Mouse (Mus musculus): ENCODE measurements around the gene Cdh4.

Gene Cdh4

DNA sequence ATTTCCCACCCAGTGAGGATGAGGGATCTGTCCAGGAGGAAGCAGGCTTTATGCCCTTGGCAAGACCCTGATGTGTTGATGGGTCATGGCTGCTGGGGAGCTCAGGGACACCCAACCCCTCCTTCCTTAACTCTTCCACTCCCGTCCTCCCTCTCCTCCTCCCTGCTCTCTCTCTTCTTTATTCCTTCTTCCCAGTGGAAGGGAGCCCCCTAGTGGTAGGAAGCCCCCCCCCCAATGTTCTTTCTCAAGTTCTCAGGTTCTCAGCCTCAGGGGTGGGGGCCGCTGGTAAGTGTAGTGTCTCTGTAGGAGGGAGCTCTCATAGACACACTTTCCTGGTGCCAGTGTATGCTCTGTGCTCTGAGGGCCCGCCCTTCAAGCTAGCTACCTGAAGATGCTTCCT lies 421.0 kb downstream of the Cdh4 start:
- no peak for DNase-seq (ENCODE audit: low spot score)

DNA sequence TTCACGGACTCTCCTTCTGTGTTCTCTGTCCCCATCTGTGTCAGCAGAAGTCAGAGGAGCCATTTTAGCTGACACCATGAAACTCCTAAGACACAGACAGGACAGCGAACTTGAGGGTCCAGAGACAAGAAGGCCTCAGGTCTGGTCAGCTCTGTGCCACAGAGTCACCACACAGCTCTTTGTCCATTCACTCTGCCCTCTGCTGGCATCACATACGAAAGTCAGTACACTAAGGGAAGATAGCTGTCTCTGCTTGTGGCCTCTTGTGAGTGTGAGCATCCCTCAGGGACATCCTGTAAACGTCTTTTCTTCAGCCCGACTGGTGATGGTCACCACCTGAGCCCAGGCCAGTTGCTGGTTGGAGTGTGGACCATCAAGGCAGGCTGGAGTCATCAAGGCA lies 422.9 kb downstream of the Cdh4 start:
- DNase-seq (ENCODE audit: low spot score), result no peak

DNA sequence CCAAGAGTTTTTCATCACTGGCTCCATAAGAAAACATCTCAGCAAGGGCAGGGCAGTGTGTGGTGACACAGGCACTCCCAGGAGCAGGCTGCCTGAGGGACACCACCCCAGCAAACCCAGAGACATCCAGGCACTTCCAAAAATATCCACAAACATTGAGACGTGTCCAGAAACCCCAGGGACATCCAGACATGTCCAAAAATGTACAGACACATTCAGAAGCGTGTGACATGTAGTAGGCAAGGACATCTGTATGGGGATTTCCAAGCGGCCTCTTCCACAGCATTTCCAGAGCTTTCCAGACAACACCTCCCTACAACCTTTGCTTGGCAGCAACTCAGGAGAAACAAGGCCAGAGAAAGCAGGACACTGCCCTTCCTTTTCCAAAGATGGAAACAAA lies 425.4 kb downstream of the Cdh4 start:
- DNase-seq (ENCODE audit: low spot score), result no peak

DNA sequence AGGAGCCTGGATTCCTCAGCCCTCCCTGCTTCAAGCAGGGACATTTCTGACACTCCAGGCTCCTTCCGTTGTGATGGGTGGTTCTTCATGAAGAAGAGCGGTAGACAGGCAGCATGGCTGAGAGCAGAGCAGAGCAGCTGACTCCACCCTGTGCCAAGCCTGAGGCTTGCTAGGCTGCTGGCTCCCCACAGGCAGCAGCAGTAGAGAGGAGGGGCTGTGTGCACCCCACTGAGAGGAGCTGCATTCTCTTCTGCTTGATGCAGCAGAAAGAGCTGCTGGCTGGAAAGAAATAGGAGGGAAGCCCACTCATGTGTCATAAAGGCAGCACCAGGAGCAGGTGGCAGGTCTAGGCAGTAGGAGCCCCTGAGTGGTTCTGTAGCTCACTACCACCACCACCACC lies 427.6 kb downstream of the Cdh4 start:
- DNase-seq (ENCODE audit: low spot score), result peak; percentile 31

DNA sequence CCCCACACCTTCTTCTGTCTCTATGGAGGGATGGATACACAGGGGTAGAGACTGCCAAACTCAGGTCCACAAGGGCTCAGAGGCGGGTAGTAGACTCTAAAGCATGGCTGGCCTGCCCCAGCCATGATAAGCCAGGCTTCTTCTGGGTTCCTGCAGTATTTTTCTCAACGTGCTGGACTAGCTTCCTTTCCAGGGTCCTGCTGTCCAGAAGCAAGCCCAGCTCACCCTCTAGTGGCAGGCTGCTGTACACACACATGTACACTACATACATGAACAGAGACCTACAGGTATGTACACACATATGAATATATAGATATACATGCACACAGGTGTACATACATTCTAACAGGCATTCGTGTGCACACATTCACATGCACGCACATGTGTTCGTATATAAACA lies 430.5 kb downstream of the Cdh4 start:
- DNase-seq (ENCODE audit: low spot score), result peak; percentile 40

DNA sequence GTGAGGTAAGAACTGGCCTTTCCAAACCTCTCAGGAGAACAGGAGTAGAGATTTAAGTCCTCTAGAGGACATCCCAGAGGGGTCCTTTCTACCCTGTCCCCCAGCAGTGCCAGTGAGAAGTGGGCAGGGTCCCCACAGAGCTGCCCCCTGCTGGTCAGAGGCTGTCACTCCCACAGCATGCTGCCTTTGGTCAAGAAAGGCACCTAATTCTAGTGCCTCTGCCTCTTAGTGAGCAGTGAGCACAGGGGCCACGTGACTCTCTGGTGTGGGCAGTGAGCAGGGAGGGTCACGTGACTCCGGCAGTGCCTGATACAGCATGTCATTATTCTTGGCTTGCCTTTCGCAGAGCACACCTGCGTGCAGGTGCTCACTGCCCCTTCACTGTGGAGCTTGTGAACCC lies 431.1 kb downstream of the Cdh4 start:
- no peak for DNase-seq (ENCODE audit: low spot score)

DNA sequence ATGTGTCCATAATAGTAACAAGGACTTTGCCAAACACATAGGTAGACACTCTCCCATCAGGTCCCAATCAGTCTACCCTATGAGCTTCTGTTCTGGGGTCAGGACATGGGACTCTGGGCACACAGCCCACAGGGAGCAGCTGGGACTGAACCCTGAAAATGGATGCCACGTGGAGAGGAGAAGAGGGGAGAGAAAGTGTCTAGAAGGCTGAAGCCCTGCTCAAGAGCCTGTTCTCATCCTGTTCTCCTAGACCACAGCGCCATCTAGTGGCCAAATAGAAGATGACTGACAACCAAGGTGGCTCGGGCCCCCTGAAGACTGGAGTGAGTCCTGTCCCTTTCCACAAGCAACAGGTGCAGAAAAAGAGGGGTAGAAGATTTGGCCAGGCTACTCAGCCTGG lies 432.9 kb downstream of the Cdh4 start:
- DNase-seq (ENCODE audit: low spot score), result peak; percentile 65

DNA sequence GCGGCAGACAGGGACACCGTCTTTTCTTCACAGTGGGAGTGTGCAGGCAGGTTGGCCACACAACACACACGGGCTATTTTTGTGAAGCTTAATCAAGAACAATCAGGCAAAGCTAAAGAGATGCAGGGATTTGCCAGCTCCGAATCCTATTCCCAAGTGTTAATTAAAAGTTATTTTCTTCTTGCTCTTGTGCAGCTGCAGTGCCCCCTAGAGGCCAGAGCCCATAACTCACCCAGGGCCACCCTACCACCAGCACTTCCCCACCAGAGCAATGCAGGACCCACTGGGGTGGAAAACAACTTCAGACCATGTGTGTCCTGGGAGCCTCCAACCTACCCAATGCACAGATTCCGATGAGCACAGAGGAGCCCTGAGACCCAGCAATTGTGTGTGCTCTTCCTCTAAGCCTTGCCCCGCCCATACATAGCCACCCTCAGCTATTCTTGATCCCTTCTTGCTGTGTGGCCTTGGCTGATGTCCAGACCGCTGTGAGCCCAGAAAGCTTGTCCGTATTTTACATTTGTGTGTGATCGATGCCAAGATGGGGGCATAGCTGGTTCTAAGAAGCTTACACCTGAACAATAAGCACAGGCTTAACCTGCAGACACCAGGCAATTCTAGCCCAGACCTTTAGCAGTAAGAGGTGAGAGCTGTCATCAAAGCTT lies 435.5 kb downstream of the Cdh4 start:
- peak; percentile 63 for DNase-seq (ENCODE audit: low spot score)

DNA sequence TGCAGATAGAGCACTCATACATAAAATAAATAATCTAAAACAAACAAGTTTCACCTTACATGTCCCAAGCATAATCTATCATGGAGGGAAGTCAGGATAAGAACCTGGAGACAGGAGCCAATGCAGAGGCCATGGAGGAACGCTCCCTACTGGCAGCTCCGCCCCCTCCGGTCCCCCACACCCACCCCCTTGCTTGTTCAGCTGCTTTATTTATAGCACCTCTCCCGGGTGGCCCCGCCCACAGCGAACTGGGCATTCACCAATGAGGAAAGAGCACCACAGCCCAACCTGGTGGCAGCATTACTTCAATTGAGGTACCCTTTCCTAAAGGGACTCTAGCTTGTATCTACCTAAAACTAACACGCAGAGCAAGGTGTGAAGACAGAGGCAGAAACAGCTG lies 442.3 kb downstream of the Cdh4 start:
- no peak for DNase-seq (ENCODE audit: low spot score)

DNA sequence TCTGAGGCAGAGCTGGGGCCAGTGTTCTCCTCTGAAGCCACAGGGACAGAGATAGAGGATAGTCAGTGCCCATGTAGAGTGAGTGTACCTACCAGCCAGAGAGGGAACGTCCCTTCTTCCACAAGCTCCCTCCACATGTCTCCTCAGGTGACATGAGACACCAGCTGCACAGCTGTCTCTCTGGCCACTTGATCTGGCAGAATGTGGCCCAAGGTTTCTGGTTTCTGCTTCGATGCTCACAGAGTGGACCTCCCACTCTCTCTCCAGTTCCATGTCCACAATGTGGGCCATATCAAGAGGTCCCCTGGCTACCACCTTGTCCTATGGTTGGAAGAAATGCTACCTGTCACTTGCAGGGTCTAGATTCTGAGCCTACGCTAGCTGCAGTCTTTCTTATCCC lies 448.8 kb downstream of the Cdh4 start:
- DNase-seq (ENCODE audit: low spot score), result no peak

DNA sequence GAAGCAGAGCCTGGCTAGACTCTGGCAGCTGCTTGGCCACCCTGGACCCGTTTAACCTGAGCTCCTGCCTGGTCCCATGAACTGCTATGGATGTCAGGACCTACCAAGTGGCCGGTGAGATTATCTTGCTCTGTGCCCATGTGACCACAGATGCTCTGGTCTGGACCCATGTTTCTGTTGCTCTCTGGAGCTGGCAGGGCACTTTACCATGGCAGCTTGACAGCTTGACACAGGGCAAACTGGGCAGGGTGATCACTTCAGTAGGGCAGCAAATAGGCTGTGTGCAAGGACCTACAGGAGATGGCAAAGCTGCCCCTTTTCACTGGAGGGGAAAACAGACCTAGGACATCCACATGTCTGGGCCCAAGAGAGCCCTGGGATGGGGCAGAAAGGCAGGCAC lies 454.7 kb downstream of the Cdh4 start:
- no peak for DNase-seq (ENCODE audit: low spot score)

DNA sequence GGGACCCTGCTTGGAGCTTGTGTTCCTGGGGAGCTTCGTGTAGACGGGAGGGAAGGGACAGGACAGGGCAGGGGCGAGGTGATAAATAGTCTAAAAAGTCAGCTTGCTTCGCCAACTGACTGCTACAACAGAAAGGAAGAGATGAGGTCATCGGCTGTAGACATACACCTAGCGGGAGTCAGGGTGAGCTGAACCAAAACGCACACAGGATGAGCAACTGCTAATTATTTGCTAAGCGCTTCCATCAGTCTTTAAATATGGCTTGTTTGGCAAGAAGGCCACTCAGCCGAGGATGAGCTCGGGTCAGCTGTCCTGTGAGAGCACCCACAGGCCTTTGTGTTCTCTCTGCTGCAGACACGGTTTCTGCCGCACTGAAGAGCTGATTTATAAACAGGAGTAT lies 470.7 kb downstream of the Cdh4 start:
- DNase-seq (ENCODE audit: low spot score), result no peak

DNA sequence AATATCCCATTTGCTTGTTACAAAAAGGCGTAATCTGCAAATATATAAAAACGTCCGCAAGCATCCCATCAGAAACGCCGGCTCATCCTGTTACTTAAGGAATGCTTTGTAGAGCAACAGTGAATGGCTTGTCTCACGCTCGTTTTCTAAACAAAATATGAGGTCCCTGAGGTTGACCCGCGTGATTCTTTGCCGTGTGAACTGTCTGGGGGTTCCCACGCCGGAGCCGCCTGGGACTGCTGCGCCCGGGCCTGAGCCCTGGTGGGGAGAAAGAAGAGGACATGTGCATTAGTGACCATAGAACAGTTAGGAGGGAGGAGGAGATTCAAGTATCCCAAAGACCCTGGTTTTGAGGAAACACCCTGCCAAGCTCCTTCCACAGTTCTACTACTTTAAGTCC lies 471.1 kb downstream of the Cdh4 start:
- DNase-seq (ENCODE audit: low spot score), result no peak

DNA sequence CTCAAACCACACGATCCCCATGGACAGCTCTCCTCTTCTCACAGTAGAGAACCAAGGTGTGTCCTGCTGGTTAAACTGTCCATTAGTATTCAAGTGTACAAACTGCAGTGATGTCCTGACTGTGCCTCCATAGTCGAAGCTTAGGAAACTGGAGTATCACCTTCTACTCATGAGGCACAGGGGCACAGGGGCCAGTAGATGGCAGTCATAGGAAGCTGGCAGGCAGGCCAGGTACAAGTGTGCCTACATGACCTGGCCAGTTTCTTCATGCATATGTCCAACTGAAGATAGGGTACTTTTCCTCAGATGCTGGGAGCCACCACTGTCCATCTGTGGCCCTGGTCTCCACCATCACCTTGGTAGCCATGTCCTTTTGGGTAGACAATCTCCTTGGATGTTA lies 472.0 kb downstream of the Cdh4 start:
- DNase-seq (ENCODE audit: low spot score), result no peak

DNA sequence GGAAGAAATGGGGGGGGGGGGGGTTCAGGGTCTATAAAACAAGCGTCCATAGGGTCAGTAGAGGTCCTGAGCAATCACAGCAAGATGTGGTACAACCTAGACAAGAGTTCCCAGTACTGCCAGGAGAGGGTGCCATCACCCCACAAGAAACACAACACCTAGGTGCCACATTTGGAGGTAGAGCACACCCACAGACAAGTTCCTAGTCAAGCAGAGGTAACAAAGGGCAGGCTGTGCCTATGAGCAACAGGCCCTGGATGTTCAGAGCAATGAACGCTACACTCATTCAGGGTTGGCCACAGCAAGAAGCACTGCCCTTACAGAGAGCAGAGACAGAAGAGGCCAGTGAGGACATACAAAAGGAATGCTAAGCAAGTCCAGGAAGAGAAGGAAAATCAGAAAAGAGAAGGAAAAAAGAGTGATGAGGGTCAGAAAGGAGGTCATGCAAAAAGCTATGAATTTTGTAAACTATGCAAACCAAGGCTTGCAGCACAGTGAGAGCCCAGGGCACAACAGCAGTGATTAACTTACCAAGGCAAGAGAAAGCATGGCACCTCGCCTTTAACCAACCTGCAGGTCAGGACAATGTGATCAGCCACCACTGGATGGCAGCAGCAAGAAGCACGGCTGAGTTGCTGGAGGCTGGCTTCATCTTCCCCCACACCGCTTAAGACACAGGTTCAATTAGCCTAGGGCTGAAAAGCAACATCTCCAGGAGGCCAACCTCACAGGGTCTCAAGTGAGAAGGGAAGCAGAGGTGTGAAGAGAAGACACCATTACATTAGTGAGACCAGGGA lies 474.8 kb downstream of the Cdh4 start:
- DNase-seq (ENCODE audit: low spot score), result peak; percentile 68

DNA sequence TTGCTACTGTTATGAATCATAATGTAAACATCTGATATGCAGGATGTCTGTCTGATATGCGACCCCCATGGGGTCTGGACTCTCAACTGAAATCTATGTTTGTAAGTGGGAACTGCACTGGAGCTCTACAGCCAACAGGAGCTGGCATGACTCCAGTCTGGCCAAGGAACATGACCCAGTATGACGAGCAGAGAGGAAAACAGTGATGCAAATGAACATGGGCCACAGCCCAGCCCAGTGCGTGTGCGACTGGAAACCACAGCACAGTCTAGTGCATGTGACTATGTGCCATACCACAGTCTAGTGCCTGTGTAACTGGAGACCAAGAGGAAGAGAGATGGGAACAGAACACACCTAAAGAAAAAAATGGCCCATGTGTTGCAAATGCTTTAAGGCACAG lies 477.8 kb downstream of the Cdh4 start:
- DNase-seq (ENCODE audit: low spot score), result no peak

DNA sequence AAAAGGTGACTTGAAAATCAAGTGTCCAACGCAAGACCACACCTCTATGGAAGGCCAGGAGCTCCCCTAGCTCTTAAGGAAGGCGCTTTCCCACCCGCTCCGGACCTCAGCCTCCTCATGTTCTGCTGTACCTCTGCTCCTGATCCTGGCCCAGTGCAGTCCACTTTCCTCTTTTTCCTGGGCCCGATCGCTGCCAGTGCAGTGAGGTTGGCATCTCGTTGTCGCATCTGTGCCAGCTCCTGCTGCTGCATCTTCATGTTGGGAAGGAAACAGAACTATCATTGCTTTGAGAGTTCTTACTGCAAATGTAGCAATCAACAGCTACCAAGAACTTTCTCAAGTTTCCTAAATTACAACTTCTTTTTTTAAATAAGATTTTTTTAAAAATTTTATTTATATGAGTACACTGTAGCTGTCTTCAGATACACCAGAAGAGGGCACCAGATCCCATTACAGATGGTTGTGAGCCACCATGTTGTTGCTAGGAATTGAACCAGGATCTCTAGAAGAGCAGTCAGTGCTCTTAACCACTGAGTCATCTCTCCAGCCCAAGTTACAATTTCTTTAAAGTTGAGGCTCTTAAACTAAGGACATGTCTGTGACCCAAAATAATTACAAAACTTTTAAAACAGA lies 478.9 kb downstream of the Cdh4 start:
- no peak for DNase-seq (ENCODE audit: low spot score)

DNA sequence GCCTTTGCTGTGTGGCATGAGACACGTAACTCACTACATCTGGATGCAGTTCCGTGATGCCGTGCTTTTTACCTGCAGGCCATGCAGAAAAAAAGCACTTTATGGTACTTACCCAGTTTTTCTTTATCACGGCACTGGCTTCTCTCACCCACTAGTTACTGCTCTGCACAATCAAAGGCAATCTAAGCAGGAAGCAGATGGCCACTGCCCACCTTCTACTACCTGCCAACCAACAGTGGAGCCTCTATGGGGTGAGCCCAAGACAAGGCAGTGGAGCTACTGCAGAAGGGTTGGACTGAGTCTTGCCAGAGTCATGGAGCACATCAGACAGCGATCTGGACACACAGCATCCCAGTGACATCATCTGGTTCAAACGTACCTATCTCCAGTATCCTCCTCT lies 481.8 kb downstream of the Cdh4 start:
- no peak for DNase-seq (ENCODE audit: low spot score)

DNA sequence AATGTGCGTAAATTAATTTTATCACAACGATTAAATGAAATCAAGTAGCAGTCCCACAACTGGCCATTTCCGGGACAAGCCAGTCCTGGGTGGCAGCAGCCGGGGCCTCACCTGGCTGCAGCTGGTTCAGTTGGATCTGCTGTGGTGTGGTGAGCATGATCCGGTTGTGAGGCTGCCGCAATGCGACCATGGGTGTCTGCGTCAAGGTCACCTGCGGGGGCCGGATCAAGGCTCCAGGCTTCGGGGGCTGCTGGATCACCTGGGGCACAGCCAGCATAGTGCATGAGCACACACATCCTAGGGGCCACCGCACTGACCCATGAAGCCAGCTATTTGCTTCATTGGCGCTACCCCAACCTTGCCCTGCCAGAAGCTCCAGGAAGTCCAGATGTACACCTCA lies 486.9 kb downstream of the Cdh4 start:
- DNase-seq (ENCODE audit: low spot score), result no peak

DNA sequence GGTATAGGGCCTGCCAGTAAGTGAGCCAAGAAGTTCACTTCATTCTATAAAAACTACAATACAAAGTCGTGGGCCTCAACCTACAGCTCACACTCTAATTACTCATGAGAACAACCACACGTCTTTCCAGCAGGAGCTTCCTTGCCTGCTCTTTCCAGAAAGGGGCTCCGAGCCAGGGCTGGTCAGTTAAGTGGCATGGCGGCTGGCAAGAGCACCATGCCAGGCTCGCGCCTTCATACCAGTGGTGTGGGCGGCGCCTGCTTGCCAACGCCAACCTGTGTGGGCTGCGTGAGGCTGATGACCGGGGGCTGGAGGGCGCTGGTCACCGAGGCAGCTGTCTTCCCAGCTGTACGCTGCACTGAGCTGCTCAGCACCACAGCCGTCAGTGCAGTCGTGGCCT lies 489.5 kb downstream of the Cdh4 start:
- no peak for DNase-seq (ENCODE audit: low spot score)

DNA sequence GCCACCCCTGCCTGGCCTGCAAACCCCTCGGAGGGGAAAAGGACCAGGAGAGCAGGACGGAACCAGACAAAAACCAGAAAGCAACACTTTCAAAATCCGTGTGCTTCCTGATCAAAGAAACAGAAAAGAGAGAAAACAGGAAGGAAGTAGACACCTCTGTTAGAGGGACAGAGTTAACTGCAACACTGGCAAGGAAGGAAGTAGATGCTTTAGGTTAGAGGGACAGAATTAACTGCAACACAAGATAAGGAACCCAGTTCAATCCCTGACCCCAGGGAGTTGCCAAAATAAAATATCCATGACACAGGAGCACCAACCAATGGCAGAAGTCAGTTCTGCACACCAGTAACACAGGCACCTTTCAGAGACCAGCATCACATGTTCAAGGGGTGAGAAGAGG lies 491.9 kb downstream of the Cdh4 start:
- DNase-seq (ENCODE audit: low spot score), result no peak

DNA sequence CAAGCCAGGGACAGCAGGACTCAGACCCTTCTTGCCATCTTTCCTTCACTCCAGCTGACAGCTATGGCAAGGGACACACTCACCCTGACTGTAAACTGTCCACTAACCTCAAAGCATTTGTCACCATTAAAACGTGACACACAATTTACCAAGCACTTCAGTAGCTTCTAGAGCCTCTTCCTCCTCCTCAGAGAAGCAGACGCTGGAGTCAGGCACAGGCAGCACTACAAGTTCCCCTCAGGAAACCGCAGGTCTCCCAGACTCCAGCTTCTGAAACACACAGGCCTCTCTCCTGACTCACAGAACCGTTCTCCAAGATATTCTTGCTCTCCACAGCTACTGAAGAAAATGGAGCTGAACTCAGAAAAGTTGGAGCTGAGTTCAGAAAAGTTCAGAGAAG lies 494.9 kb downstream of the Cdh4 start:
- no peak for DNase-seq (ENCODE audit: low spot score)

DNA sequence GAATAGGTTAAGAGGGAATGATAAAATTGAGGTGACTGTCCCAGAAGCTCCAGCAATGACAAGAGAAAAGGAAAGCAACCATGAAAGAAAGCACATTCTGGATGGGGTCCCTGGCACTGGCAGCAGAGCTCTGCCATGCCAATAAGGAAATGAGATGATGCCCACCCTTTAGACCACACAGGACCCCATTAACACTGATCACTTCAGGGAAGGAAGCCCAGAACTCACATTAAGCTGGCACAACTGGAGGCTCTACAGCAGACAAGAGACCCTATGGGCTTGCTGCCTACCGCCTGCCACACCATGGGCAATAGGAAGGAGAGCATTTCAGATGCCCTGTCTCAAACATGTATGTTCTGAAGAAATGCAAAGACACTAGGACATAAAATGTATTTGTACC lies 499.5 kb downstream of the Cdh4 start:
- DNase-seq (ENCODE audit: low spot score), result no peak

DNA sequence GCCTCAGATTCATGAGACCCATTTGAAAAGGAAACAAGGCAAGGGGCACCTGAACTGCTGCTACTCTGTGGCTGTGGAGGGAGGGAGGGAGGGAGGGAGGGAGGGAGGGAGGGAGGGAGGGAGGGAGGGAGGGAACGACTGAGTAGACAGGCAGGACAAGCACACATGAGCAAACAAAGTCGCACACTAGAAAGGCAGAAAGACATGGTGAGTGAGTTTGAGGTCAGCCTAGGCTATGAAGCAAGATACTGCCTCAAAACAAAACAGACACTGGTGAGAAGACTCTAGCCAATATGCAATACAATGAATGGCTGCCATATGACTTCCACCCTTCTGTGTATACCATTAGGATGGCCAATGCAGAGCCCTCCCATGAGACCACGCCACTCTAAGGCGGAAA lies 502.8 kb downstream of the Cdh4 start:
- no peak for DNase-seq (ENCODE audit: low spot score)
